Mouse (Mus musculus) embryonic facial prominence, embryonic 14.5 days (tissue): Measurements from ENCODE around the gene Rb1. TPM values are rescaled to one million over a fixed set of nuclear protein-coding genes. Genes with fewer than 3 reads are reported as not detected.

ENCODE experiments used
- ATAC-seq: fragments of 200-750 bp; cut with Nextera tagmentation; 2 replicates; pipeline ENCODE4 v1.8.0; 2017; ENCODE audit warnings: low read depth, moderate number of reproducible peaks, moderate TSS enrichment
- DNase-seq: peaks from one replicate; pipeline ENCODE4 v3.0.0-alpha.2; 2015; ENCODE audit warnings: low spot score
- H3K27ac ChIP-seq: fragments of 300-500 bp; sonication (generic); replicated peaks from 2 replicates; pipeline ENCODE4 v1.5.1; 2014; ENCODE audit warnings: low read depth, mild to moderate bottlenecking, low read length, moderate library complexity
- H3K27me3 ChIP-seq: fragments of 300-500 bp; sonication (generic); replicated peaks from 2 replicates; pipeline ENCODE4 v1.6.1; 2014; ENCODE audit warnings: low read length; ENCODE audit not compliant: control insufficient read depth, insufficient read depth
- H3K36me3 ChIP-seq: fragments of 300-500 bp; sonication (generic); 2 replicates; pipeline ENCODE4 v1.6.1; 2014; ENCODE audit warnings: low read length, mixed read lengths; ENCODE audit not compliant: control insufficient read depth, insufficient read depth
- H3K4me1 ChIP-seq: fragments of 300-500 bp; sonication (generic); 2 replicates; pipeline ENCODE4 v1.6.1; 2014; ENCODE audit warnings: antibody characterized with exemption, low read length; ENCODE audit not compliant: control insufficient read depth, insufficient read depth
- H3K4me2 ChIP-seq: fragments of 300-500 bp; sonication (generic); 2 replicates; pipeline ENCODE4 v1.6.1; 2014; ENCODE audit warnings: low read depth, mild to moderate bottlenecking, low read length, moderate library complexity, mixed read lengths
- H3K4me3 ChIP-seq: fragments of 300-500 bp; sonication (generic); 2 replicates; pipeline ENCODE4 v1.5.1; 2014; ENCODE audit warnings: low read depth, mild to moderate bottlenecking, low read length
- H3K9ac ChIP-seq: fragments of 300-500 bp; sonication (generic); 2 replicates; pipeline ENCODE4 v1.6.1; 2014; ENCODE audit warnings: low read depth, mild to moderate bottlenecking, low read length, moderate library complexity, mixed read lengths
- H3K9me3 ChIP-seq: fragments of 300-500 bp; sonication (generic); 2 replicates; pipeline ENCODE4 v1.6.1; 2016; ENCODE audit warnings: low read length; ENCODE audit not compliant: control insufficient read depth
- WGBS: fragments of 180-500 bp; shearing (Covaris S2); extraction: QIAGEN DNeasy Blood & Tissue Kit; methylation state at CpG from one replicate; pipeline ENCODE4 v1.1.7; 2014; 5-methylcytosine and 5-hydroxymethylcytosine counted together
- polyA plus RNA-seq: library from polyadenylated mRNA; unstranded; fragments of >200 nt; fragmentation: Nextera tagmentation; extraction: Ambion mirVana; gene quantifications from 2 replicates; pipeline ENCODE4 v1.2.1, GENCODE M21; 2014

The Rb1 gene
- polyA plus RNA-seq, 1 experiment from 2014 or later, result 30.1 TPM

- no peak for ATAC-seq
- Histone ChIP-seq H3K27me3 (no peaks in the 10 kb centered on the region), H3K27ac (0 out of 2 replicates have a peak overlapping the region, but pooled peaks have one; percentile 33), H3K9me3 (no peaks in the 10 kb centered on the region), H3K4me2 (no peak overlapping the region), H3K4me1 (peaks cover 5% of the 10 kb centered on the region; the same call in 1 of the 2 replicates), H3K36me3 (peaks cover 82% of the 10 kb centered on the region), H3K4me3 (no peak overlapping the region), H3K9ac (no peak overlapping the region)
- no peak for DNase-seq
- WGBS, result 87% methylated on average over 13 of the region's 13 CpGs
These were observed 163.3 kb downstream of the Rb1 start for GRCm38 (mm10) chr14:73162192-73162800.

DNA sequence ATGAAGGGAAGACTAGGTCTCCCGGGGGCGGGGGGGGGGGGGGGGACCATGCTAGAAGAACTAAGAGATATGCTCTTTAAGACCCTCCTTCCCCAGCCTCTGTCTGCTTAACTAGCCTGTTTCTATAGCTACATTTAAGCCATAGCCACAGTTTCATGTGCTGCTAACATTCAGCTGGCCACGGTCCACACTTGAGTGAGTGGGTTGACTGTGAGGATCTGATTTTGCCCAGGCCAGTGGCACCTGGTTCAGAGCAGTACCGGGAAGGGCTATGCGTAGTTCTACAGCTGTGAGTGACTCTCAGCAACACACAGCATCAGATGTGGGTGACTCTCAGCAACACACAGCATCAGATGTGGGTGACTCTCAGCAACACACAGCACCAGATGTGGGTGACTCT, 164.3 kb downstream of the Rb1 start:
- no peak for DNase-seq
- no peak overlapping the region for H3K4me2 ChIP-seq
- H3K36me3 ChIP-seq, result peaks cover 82% of the 10 kb centered on the region
- peaks cover 5% of the 10 kb centered on the region; the same call in 1 of the 2 replicates for H3K4me1 ChIP-seq
- H3K27me3 ChIP-seq, result no peaks in the 10 kb centered on the region
- H3K27ac ChIP-seq, result no peak overlapping the region
- ATAC-seq, result no peak
- no peak overlapping the region for H3K4me3 ChIP-seq
- 92% methylated on average over 4 of the region's 5 CpGs for WGBS
- no peaks in the 10 kb centered on the region for H3K9me3 ChIP-seq
- no peak overlapping the region for H3K9ac ChIP-seq

- Histone ChIP-seq H3K9me3 (0 out of 2 replicates have a peak, but pooled peaks cover 3% of the 10 kb centered on the region), H3K36me3 (peaks cover 21% of the 10 kb centered on the region), H3K4me3 (no peak overlapping the region), H3K4me2 (no peak overlapping the region), H3K27ac (no peak overlapping the region), H3K9ac (no peak overlapping the region), H3K4me1 (peaks cover 8% of the 10 kb centered on the region), H3K27me3 (no peaks in the 10 kb centered on the region)
- no peak for ATAC-seq
- 88% methylated on average over 3 of the region's 3 CpGs for WGBS
- DNase-seq, result no peak
These were observed 177.5 kb downstream of the Rb1 start for GRCm38 (mm10) chr14:73148125-73148524.

- H3K27ac ChIP-seq, result no peak overlapping the region
- DNase-seq, result no peak
- peaks cover 12% of the 10 kb centered on the region for H3K4me1 ChIP-seq
- H3K4me3 ChIP-seq, result no peak overlapping the region
- peaks cover 18% of the 10 kb centered on the region for H3K36me3 ChIP-seq
- H3K27me3 ChIP-seq, result no peaks in the 10 kb centered on the region
- no peak overlapping the region for H3K9ac ChIP-seq
- ATAC-seq, result no peak
- 0 out of 2 replicates have a peak, but pooled peaks cover 3% of the 10 kb centered on the region for H3K9me3 ChIP-seq
- WGBS, result 59% methylated on average over 3 of the region's 3 CpGs
- H3K4me2 ChIP-seq, result no peak overlapping the region
These were observed 178.9 kb downstream of the Rb1 start for GRCm38 (mm10) chr14:73146721-73147120.

GRCm38 (mm10) chr14:73145531-73145930, 180.1 kb downstream of the Rb1 start:
- peaks cover 14% of the 10 kb centered on the region for H3K36me3 ChIP-seq
- 0 out of 2 replicates have a peak, but pooled peaks cover 3% of the 10 kb centered on the region for H3K9me3 ChIP-seq
- H3K27ac ChIP-seq, result no peak overlapping the region
- DNase-seq, result no peak
- WGBS, result 87% methylated on average over 4 of the region's 4 CpGs
- no peaks in the 10 kb centered on the region for H3K27me3 ChIP-seq
- no peak for ATAC-seq
- no peak overlapping the region for H3K9ac ChIP-seq
- H3K4me3 ChIP-seq, result no peak overlapping the region
- peaks cover 12% of the 10 kb centered on the region for H3K4me1 ChIP-seq
- H3K4me2 ChIP-seq, result no peak overlapping the region

DNA sequence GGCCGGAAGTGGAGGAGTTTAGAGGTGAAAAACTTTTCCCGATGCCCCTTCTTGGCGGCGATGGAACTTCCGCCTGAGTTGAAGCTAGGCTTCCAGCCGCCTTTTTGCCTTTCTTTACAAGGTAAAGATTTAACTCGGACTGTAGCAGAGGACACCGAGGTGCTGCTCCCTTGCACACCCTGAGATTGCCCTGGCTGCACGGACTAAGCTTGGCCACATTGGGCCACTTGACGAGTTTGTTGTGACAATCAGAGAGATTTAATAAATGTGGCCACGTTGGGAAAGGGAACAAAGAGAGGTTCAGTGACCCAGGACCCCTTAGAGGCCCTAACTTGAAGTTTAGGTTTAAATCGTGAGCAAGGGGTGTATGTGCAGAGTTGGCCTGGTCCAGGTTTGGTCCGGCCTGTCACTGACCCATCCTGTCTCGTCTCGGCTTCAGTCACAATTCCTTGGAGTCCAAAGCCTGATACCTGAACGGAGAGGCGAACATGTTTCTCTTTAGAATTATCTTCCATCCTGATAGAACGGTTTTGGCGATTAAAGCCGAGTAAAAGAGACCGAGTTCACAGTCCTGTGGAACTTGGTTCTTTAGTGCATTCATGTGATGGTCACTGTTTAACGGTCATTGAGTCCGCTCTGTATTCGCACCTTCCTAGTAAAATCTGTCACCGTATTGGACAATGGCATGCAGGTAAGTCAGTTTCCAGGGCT, 181.8 kb downstream of the Rb1 start:
- no peak for DNase-seq
- ATAC-seq, result peak; percentile 4; the same call in 1 of the 2 replicates
- Histone ChIP-seq H3K27ac (peak overlapping the region; percentile 98), H3K9me3 (0 out of 2 replicates have a peak, but pooled peaks cover 3% of the 10 kb centered on the region), H3K4me3 (peak overlapping the region; percentile 83), H3K4me1 (peaks cover 12% of the 10 kb centered on the region), H3K4me2 (peak overlapping the region; percentile 91), H3K27me3 (no peaks in the 10 kb centered on the region), H3K36me3 (peaks cover 14% of the 10 kb centered on the region), H3K9ac (peak overlapping the region; percentile 97)
- 32% methylated on average over 25 of the region's 25 CpGs for WGBS

DNA sequence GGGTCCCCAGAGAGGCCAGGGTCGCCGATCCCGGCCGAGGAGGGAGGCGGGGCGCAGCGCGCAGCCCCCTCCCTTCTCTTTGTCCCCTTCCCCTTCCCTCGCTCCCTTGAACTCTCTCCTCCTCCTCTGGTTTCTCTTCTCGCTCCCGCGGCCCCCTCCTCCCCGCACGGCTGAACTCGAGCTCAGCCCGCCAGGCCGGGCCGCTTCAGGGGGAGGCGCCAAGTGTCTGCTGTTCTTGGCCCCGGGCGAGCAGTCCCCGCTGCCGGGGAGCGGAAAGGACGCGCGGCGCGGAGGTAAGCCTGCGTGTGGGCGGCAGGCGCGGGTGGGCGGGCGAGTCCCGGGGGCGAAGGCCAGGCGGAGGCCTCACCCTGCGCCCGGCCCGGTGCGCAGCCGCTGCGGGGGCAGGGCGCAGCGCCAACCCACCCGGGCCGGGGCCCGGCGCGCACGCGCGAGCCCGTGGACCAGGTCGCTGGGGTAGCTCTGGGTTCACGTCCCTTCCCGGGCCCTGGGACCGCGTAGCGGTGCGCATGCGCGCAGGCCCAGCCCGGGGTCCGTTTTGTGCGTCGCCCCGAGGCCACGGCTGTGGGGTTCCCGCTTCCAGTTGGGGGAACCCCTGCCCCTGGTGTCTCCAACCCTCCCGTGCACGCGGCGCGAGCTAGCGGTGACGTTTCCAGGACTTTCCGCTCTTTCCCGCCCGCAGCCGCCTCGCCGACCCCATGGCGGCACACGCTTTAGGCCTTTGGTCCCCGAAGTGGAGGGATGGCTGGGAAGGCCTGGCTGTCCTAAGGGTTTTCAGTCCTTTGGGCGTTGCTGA, 182.5 kb downstream of the Rb1 start:
- ATAC-seq, result peak; percentile 93
- Histone ChIP-seq H3K9me3 (0 out of 2 replicates have a peak, but pooled peaks cover 3% of the 10 kb centered on the region), H3K36me3 (peaks cover 14% of the 10 kb centered on the region), H3K27ac (peak overlapping the region; percentile 98), H3K27me3 (no peaks in the 10 kb centered on the region), H3K4me1 (peaks cover 12% of the 10 kb centered on the region), H3K9ac (peak overlapping the region; percentile 97), H3K4me3 (peak overlapping the region; percentile 83), H3K4me2 (peak overlapping the region; percentile 91)
- peak; percentile 90 for DNase-seq
- under 1% methylated on average over 37 of the region's 88 CpGs for WGBS

GRCm38 (mm10) chr14:73142421-73142895, 183.2 kb downstream of the Rb1 start:
- Histone ChIP-seq H3K9me3 (0 out of 2 replicates have a peak, but pooled peaks cover 3% of the 10 kb centered on the region), H3K27me3 (no peaks in the 10 kb centered on the region), H3K4me3 (peak overlapping the region; percentile 83), H3K27ac (peak overlapping the region; percentile 98), H3K4me1 (peaks cover 12% of the 10 kb centered on the region), H3K36me3 (peaks cover 14% of the 10 kb centered on the region), H3K4me2 (peak overlapping the region; percentile 91), H3K9ac (peak overlapping the region; percentile 97)
- DNase-seq, result peak; percentile 70
- WGBS, result 1% methylated on average over 11 of the region's 11 CpGs
- ATAC-seq, result peak; percentile 47
